Mouse (Mus musculus): Measurements from ENCODE around the gene Qtrt1. TPM values are rescaled to one million over a fixed set of nuclear protein-coding genes. Genes with fewer than 3 reads are reported as not detected.
A peak's percentile ranks its signal among the peaks of the same experiment; 100 is the strongest.

Gene Qtrt1
- polyA plus RNA-seq, 1 experiment, result 40.0 TPM

GRCm38 (mm10) chr9:21469032-21470024 lies 57.7 kb downstream of the Qtrt1 start:
- no peak overlapping the region for H3K27ac ChIP-seq (ENCODE audit: insufficient read depth, low read length)
- H3K9me3 ChIP-seq (replicated peaks; ENCODE audit: control insufficient read depth, insufficient read depth, low read length, poor library complexity, severe bottlenecking), result no peaks in the 10 kb centered on the region

More at GRCm38 (mm10) chr9:21469032-21470024, 57.7 kb downstream of the Qtrt1 start:
- Histone ChIP-seq H3K4me3 (ENCODE audit: low read depth, low read length) (no peak overlapping the region), H3K9ac (ENCODE audit: low read depth, poor library complexity, severe bottlenecking) (no peak overlapping the region), H3K4me1 (ENCODE audit: control insufficient read depth, insufficient read depth, low read length) (no peaks in the 10 kb centered on the region), H3K27me3 (ENCODE audit: control insufficient read depth, insufficient read depth, low read length, poor library complexity, severe bottlenecking) (no peaks in the 10 kb centered on the region), H3K36me3 (ENCODE audit: control insufficient read depth, insufficient read depth, low read length, poor library complexity, severe bottlenecking) (peaks cover 24% of the 10 kb centered on the region)
- TF ChIP-seq CTCF (IDR thresholded peaks at IDR 0.05; ENCODE audit: low read depth, low read length), result peak; percentile 56
- no peak for TF ChIP-seq POLR2A (IDR thresholded peaks at IDR 0.05; ENCODE audit: insufficient read depth, low read length)

Other genes starting within 250 kb of the Qtrt1 start
- 9.5 and 10.4 TPM in 2 replicates for gene Pde4a, start 246.1 kb upstream of the Qtrt1 start, polyA plus RNA-seq (2011; ENCODE audit: insufficient read depth, insufficient read length, low read depth, missing spikeins)
- 19.5 and 19.6 TPM in 2 replicates for gene Keap1, start 172.5 kb upstream of the Qtrt1 start, polyA plus RNA-seq (2011; ENCODE audit: insufficient read depth, insufficient read length, low read depth, missing spikeins)
- gene S1pr5, start 163.4 kb upstream of the Qtrt1 start, polyA plus RNA-seq (2011; ENCODE audit: insufficient read depth, insufficient read length, low read depth, missing spikeins), result 0.40 and 0.44 TPM in 2 replicates
- 18.8 and 22.3 TPM in 2 replicates for gene Atg4d, start 146.5 kb upstream of the Qtrt1 start, polyA plus RNA-seq (2011; ENCODE audit: insufficient read depth, insufficient read length, low read depth, missing spikeins)
- gene Kri1, start 123.9 kb upstream of the Qtrt1 start, polyA plus RNA-seq (2011; ENCODE audit: insufficient read depth, insufficient read length, low read depth, missing spikeins), result 35.9 and 41.7 TPM in 2 replicates
- gene Cdkn2d, start 120.4 kb upstream of the Qtrt1 start, polyA plus RNA-seq (2011; ENCODE audit: insufficient read depth, insufficient read length, low read depth, missing spikeins), result 11.6 and 12.4 TPM in 2 replicates
- gene Ap1m2, start 99.5 kb upstream of the Qtrt1 start, polyA plus RNA-seq (2011; ENCODE audit: insufficient read depth, insufficient read length, low read depth, missing spikeins), result 83.3 and 87.8 TPM in 2 replicates
- gene Slc44a2, start 91.1 kb upstream of the Qtrt1 start, polyA plus RNA-seq (2011; ENCODE audit: insufficient read depth, insufficient read length, low read depth, missing spikeins), result 64.9 and 66.4 TPM in 2 replicates
- gene Ilf3, start 44.0 kb upstream of the Qtrt1 start, polyA plus RNA-seq (2011; ENCODE audit: insufficient read depth, insufficient read length, low read depth, missing spikeins), result 196 and 209 TPM in 2 replicates
- 86.2 and 88.6 TPM in 2 replicates for gene Dnm2, start 13.1 kb downstream of the Qtrt1 start, polyA plus RNA-seq (2011; ENCODE audit: insufficient read depth, insufficient read length, low read depth, missing spikeins)
- 28.0 and 29.2 TPM in 2 replicates for gene Tmed1, start 98.4 kb downstream of the Qtrt1 start, polyA plus RNA-seq (2011; ENCODE audit: insufficient read depth, insufficient read length, low read depth, missing spikeins)
- gene AB124611, start 114.3 kb downstream of the Qtrt1 start, polyA plus RNA-seq (2011; ENCODE audit: insufficient read depth, insufficient read length, low read depth, missing spikeins), result not detected in 2 replicates
- 112 and 122 TPM in 2 replicates for gene Carm1, start 135.1 kb downstream of the Qtrt1 start, polyA plus RNA-seq (2011; ENCODE audit: insufficient read depth, insufficient read length, low read depth, missing spikeins)
- gene Timm29, start 180.9 kb downstream of the Qtrt1 start, polyA plus RNA-seq (2011; ENCODE audit: insufficient read depth, insufficient read length, low read depth, missing spikeins), result 18.1 and 19.2 TPM in 2 replicates
- 17.4 and 18.9 TPM in 2 replicates for gene Yipf2, start 181.0 kb downstream of the Qtrt1 start, polyA plus RNA-seq (2011; ENCODE audit: insufficient read depth, insufficient read length, low read depth, missing spikeins)
- 100.0 and 111 TPM in 2 replicates for gene Smarca4, start 204.3 kb downstream of the Qtrt1 start, polyA plus RNA-seq (2011; ENCODE audit: insufficient read depth, insufficient read length, low read depth, missing spikeins)